Mouse (Mus musculus) thymus, adult 2 months (tissue): Measurements from ENCODE around the gene Ech1.

Experiments
- CTCF ChIP-seq: fragments of 200-500 bp; IDR thresholded peaks from 2 replicates; pipeline ENCODE4 v1.5.1; 2012; ENCODE audit warnings: mild to moderate bottlenecking, control low read depth, low read length, moderate library complexity, borderline replicate concordance; ENCODE audit not compliant: control insufficient read depth, poor library complexity, insufficient read depth; ENCODE audit errors: extremely low read depth
- POLR2A ChIP-seq: fragments of 200-500 bp; IDR thresholded peaks from 2 replicates; pipeline ENCODE4 v1.6.1; 2012; ENCODE audit warnings: mild to moderate bottlenecking, low read length, control low read depth, moderate library complexity; ENCODE audit not compliant: control insufficient read depth, poor library complexity, insufficient read depth; ENCODE audit errors: extremely low read depth

- no peak for TF ChIP-seq CTCF
- TF ChIP-seq POLR2A: no peak
These were observed 4.4 kb upstream of the Ech1 start for GRCm38 (mm10) chr7:28820358-28821260.
